Mouse (Mus musculus) kidney, postnatal 0 days (tissue): ENCODE results near the gene Arf1. TPM values are rescaled to one million over a fixed set of nuclear protein-coding genes. Genes with fewer than 3 reads are reported as not detected.
A peak's percentile ranks its signal among the peaks of the same experiment; 100 is the strongest.

ENCODE experiments used
- ATAC-seq: fragments of 200-750 bp; cut with Nextera tagmentation; replicated peaks from 2 replicates; pipeline ENCODE4 v1.8.0; 2017; ENCODE audit warnings: low read depth, moderate number of reproducible peaks, moderate TSS enrichment, moderate library complexity; ENCODE audit not compliant: low FRiP score
- DNase-seq: peaks from one replicate; pipeline ENCODE4 v3.0.0-alpha.2; 2016; ENCODE audit warnings: low spot score
- H3K27ac ChIP-seq: fragments of 300-500 bp; sonication (generic); 2 replicates; pipeline ENCODE4 v1.5.1; 2014; ENCODE audit warnings: mild to moderate bottlenecking
- H3K27me3 ChIP-seq: fragments of 300-500 bp; sonication (generic); 2 replicates; pipeline ENCODE4 v1.6.1; 2014; ENCODE audit warnings: low read length, mixed read lengths; ENCODE audit not compliant: insufficient read depth
- H3K36me3 ChIP-seq: fragments of 300-500 bp; sonication (generic); 2 replicates; pipeline ENCODE4 v1.6.1; 2014; ENCODE audit warnings: low read length, mixed read lengths; ENCODE audit not compliant: insufficient read depth
- H3K4me1 ChIP-seq: fragments of 300-500 bp; sonication (generic); replicated peaks from 2 replicates; pipeline ENCODE4 v1.6.1; 2014; ENCODE audit warnings: antibody characterized with exemption, low read length, mixed read lengths; ENCODE audit not compliant: insufficient read depth
- H3K4me2 ChIP-seq: fragments of 300-500 bp; sonication (generic); 2 replicates; pipeline ENCODE4 v1.6.1; 2014; ENCODE audit warnings: mild to moderate bottlenecking, low read length, moderate library complexity, mixed read lengths
- H3K4me3 ChIP-seq: fragments of 300-500 bp; sonication (generic); replicated peaks from 2 replicates; pipeline ENCODE4 v1.5.1; 2014; ENCODE audit warnings: low read depth, low read length
- H3K9ac ChIP-seq: fragments of 300-500 bp; sonication (generic); 2 replicates; pipeline ENCODE4 v1.6.1; 2014; ENCODE audit warnings: low read depth, low read length
- H3K9me3 ChIP-seq: fragments of 300-500 bp; sonication (generic); replicated peaks from 2 replicates; pipeline ENCODE4 v1.6.1; 2016; ENCODE audit warnings: low read length, inconsistent platforms, mixed read lengths
- CTCF ChIP-seq: IDR thresholded peaks from 2 replicates; pipeline ENCODE4 v1.5.1; 2016; ENCODE audit warnings: antibody characterized with exemption, low read depth, mild to moderate bottlenecking, moderate library complexity
- WGBS: fragments of 180-500 bp; shearing (Covaris S2); extraction: QIAGEN DNeasy Blood & Tissue Kit; methylation state at CpG from one replicate; pipeline ENCODE4 v1.1.7; 2014; 5-methylcytosine and 5-hydroxymethylcytosine counted together
- polyA plus RNA-seq: library from polyadenylated mRNA; unstranded; fragments of >200 nt; fragmentation: Nextera tagmentation; extraction: Ambion mirVana; gene quantifications from 2 replicates; pipeline ENCODE4 v1.2.1, GENCODE M21; 2015

The Arf1 gene
- polyA plus RNA-seq, 1 experiment from 2014 or later = 670 TPM

DNA sequence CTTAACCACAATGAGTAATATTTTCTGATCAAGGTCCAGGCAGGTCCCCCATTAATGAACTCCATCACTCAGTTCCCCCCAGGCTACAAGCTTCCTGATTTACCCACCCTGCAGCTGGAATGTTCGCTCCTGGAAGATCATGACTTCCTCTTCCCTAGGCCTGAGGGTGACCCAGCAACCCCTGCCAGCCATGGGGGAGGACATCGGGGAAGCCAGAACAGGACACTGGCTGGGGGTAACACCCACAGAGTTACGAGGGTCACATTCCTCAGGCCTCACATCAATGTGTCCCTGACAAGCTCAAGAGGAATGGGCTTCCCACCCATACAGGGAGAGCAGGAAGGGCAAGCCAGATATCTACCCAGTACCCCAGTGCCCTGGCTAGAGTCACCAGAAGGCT is 58.3 kb downstream of the Arf1 start:
- H3K4me2 ChIP-seq = no peak overlapping the region

DNA sequence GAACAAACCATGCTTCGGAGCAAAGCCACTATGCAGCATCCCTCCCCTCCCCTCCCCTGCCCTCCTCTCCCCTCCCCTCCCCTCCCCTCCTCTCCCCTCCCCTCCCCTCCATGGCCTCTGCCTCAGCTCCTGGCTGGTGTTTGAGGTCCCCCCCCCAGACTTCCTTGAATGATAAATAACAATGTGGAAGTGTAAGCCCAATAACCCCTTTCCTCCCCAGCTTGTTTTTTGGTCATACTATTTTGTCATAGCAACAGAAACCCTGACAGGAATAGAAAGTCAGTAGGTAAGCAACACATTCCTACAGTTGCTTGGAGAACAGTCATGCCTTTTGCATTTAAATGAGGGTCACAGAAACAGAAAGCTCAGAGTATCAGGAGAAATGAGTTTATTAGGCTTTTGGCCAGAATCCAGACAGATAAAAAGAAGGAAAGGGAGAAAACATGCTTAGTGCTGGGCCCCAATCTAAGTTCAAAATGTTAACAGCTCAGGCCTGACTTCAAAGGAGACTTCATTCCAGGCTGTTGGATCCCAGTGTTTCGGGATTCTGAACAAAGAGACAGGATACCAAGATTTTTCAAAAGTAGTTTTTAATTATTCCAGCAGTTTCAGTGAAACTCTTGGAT is 62.3 kb downstream of the Arf1 start:
- DNase-seq = peak; percentile 63
- no peak overlapping the region for H3K4me3 ChIP-seq
- H3K36me3 ChIP-seq = no peaks in the 10 kb centered on the region
- H3K4me2 ChIP-seq = no peak overlapping the region
- no peaks in the 10 kb centered on the region for H3K27me3 ChIP-seq
- 0 out of 2 replicates have a peak overlapping the region, but pooled peaks have one; percentile 25 for H3K27ac ChIP-seq
- H3K9me3 ChIP-seq = no peaks in the 10 kb centered on the region
- no peak for ATAC-seq
- 36% methylated on average over 2 of the region's 2 CpGs for WGBS
- no peak overlapping the region for H3K9ac ChIP-seq
- peaks cover 7% of the 10 kb centered on the region for H3K4me1 ChIP-seq
- TF ChIP-seq CTCF = no peak

More for the DNA sequence above, 58.3 kb downstream of the Arf1 start:
- WGBS = 26% methylated on average over 3 of the region's 3 CpGs
- Histone ChIP-seq H3K27me3 (peaks cover under 1% of the 10 kb centered on the region; the same call in 1 of the 2 replicates), H3K9ac (no peak overlapping the region), H3K4me3 (no peak overlapping the region), H3K36me3 (no peaks in the 10 kb centered on the region), H3K9me3 (no peaks in the 10 kb centered on the region), H3K27ac (no peak overlapping the region), H3K4me1 (no peaks in the 10 kb centered on the region; the same call in 1 of the 2 replicates)
- TF ChIP-seq CTCF = no peak
- ATAC-seq (no peak), DNase-seq (no peak)

DNA sequence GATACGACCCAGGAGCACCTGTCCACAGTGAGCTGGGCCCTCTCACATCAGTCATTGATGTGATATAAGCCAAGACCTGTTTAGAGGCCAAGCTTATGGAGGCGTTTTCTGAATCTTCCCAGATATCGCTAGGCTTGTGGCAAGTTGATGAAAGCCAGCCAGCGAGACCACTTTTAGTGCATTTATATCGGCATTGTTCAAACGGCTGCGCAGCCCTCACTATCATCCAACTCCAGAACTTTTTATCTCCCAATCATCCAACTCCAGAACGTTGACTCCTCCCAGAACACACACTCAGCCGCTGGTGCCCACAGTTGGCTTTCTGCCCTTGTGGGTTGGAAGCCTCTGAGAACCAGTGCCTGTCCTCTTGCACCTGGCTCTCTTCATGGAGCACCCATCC is 63.7 kb downstream of the Arf1 start:
- Histone ChIP-seq H3K4me3 (peak overlapping the region; percentile 72), H3K36me3 (no peaks in the 10 kb centered on the region), H3K4me1 (peaks cover 7% of the 10 kb centered on the region), H3K27ac (peak overlapping the region; percentile 100), H3K9me3 (no peaks in the 10 kb centered on the region), H3K4me2 (peak overlapping the region; percentile 56), H3K9ac (no peak overlapping the region), H3K27me3 (no peaks in the 10 kb centered on the region)
- ATAC-seq (no peak), DNase-seq (no peak)
- no peak for TF ChIP-seq CTCF
- WGBS = 88% methylated on average over 9 of the region's 9 CpGs

DNA sequence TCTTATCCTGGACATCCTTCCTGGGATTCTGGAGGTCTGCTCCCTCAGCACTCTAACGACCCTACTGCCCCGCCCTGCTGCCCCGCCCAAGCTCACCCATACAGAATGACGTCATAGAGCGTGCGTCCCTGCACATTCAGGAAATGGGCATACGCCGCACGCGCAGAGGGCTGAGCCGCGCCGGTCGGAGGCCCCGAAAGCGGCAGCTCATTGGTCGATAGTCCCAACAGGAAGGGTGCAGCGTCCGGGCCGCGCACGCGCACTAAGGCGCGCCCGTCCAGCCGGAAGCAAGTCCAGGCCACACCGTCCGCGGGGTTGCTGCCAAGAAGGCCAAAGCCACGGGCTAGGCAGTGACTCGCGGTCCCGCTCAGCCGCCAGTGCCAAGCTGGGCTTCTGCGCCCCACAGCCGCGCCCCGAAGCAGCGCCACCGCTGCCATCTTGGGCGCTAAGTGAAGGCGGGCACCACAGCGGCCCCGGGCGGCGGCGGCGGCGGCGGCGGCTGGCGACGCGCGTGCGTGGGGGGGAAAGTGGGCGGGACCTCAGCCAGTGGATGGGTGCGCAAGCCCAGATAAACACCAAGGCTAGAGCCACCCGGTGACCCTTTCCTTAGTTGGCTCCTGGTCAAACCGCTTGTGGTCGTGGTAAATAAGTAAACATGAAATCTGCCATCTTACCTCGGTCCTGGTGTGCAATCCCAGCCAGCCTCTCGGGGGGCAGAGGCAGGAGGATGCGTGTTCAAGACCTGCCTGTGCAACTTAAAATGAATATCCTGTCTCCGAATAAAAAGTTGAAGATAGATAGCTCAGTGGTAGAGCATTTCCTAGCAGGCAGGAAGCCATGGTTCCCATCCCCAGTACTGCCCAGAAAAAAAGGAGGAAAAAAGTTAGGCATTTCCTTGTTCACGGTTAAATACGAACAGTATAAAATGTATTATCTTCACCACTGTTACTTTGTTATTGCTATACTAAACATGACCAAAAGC is 64.5 kb downstream of the Arf1 start, which contains the start of gene Iba57:
Gene Iba57, minus strand, starts transcription at position 485 of the 982 bp plus-strand sequence.
- Histone ChIP-seq H3K4me1 (peaks cover 7% of the 10 kb centered on the region), H3K4me2 (peak within 1 kb of the TSS; percentile 56), H3K9me3 (no peaks in the 10 kb centered on the region), H3K27ac (peak within 1 kb of the TSS; percentile 100), H3K9ac (peak within 1 kb of the TSS; percentile 88), H3K4me3 (peak within 1 kb of the TSS; percentile 72), H3K36me3 (no peaks in the 10 kb centered on the region), H3K27me3 (no peaks in the 10 kb centered on the region)
- peak; percentile 39 for TF ChIP-seq CTCF
- 2% methylated on average over 57 of the region's 68 CpGs for WGBS
- ATAC-seq (peak; percentile 97), DNase-seq (peak; percentile 98)

DNA sequence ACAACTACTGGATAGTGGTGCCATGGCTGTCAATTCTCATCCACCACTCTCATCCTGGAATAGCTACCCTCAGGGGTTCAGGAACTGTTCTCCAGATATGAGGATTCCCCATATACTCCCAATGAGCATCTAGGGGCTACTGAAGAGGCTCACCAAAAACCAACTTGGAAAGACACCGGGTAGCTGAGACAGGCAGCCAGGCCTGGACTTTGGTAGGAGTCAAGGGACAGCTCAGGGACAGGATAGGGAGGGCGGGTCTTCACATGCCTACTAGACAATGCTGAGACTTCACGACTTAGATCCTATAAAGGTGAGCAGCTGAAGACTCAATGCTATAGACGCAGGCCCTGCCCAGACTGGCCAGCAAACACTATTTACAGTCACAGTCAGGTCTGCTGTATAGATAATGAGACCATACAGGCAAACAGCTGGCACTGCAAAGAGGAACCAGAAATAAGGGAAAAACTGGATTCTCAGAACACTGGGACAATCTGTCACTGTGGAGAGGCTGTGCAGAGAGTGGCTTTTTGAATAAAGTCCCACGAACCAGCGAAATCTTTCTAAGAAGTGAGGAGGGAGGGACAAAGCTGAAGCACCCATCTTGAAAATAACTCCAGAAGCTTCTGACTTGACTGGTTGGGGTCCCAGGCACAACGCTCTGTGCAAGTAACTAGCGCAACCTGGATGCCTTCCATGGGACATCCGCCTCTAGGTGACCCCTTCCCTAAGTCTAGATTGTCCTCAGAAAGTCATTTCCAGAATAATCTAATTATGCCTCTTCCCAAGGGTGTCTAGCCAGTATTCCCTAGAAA is 65.4 kb downstream of the Arf1 start:
- H3K9ac ChIP-seq = peak overlapping the region; percentile 15; the same call in 1 of the 2 replicates
- H3K27ac ChIP-seq = peak overlapping the region; percentile 100
- H3K36me3 ChIP-seq = peaks cover 8% of the 10 kb centered on the region; the same call in 1 of the 2 replicates
- H3K4me1 ChIP-seq = peaks cover 7% of the 10 kb centered on the region
- H3K4me2 ChIP-seq = peak overlapping the region; percentile 56
- H3K9me3 ChIP-seq = no peaks in the 10 kb centered on the region
- peak; percentile 9; the same call in 1 of the 2 replicates for ATAC-seq
- peak overlapping the region; percentile 72 for H3K4me3 ChIP-seq
- H3K27me3 ChIP-seq = no peaks in the 10 kb centered on the region
- no peak for TF ChIP-seq CTCF
- DNase-seq = no peak
- WGBS = 53% methylated on average over 9 of the region's 9 CpGs

Other genes starting within 250 kb of the Arf1 start
- 0.20 and 0.26 TPM in 2 replicates for gene Obscn, start 91.9 kb downstream of the Arf1 start, polyA plus RNA-seq
- 6.5 and 6.9 TPM in 2 replicates for gene Iba57, start 64.5 kb downstream of the Arf1 start, polyA plus RNA-seq
- gene Gjc2, start 45.1 kb downstream of the Arf1 start, polyA plus RNA-seq = 1.2 TPM in 2 replicates
- gene Guk1, start 36.1 kb downstream of the Arf1 start, polyA plus RNA-seq = 127 and 135 TPM in 2 replicates
- gene Mrpl55, start 25.8 kb downstream of the Arf1 start, polyA plus RNA-seq = 112 and 121 TPM in 2 replicates
- 33.9 and 35.0 TPM in 2 replicates for gene 2310033P09Rik, start 19.9 kb downstream of the Arf1 start, polyA plus RNA-seq
- not detected in 2 replicates for gene Wnt3a, start 62.5 kb upstream of the Arf1 start, polyA plus RNA-seq
- 1.0 and 1.1 TPM in 2 replicates for gene Wnt9a, start 78.7 kb upstream of the Arf1 start, polyA plus RNA-seq
- gene Prss38, start 147.4 kb upstream of the Arf1 start, polyA plus RNA-seq = not detected in 2 replicates
- gene Jmjd4, start 221.8 kb upstream of the Arf1 start, polyA plus RNA-seq = 9.2 and 9.4 TPM in 2 replicates
- gene Snap47, start 222.9 kb upstream of the Arf1 start, polyA plus RNA-seq = 90.6 and 98.3 TPM in 2 replicates
- 7.5 and 7.6 TPM in 2 replicates for gene Zfp867, start 244.2 kb upstream of the Arf1 start, polyA plus RNA-seq